Mouse (Mus musculus): ENCODE results near the gene Comt.

Comt gene

DNA sequence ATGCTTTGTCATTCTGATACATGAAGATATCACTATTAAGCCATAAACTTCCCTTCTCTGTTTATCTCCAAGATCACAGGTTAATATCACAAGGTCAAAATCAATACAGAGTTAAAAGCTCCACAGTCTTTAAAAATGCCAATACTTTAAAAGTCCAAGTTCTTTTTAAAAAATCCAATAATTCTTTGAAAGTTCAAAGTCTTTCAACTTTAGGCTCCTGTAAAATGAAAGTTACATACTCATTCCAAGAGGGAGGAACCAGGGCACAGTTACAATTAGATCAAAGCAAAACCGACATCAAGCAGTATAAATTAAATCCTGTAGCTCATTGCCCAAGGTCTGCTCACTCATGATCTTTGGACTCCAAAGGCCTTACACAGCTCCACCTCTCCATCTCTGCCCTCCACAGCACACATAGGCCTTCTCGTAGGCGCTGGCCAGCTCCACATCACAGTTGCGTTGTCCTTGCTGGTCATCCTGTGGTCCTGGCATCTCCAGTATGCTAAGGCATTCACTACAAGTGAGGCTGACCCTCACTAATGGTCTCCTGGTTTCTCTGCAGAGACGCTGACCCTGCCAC lies 6.8 kb upstream of the Comt start:
- DNase-seq (ENCODE audit: low spot score), result no peak

DNA sequence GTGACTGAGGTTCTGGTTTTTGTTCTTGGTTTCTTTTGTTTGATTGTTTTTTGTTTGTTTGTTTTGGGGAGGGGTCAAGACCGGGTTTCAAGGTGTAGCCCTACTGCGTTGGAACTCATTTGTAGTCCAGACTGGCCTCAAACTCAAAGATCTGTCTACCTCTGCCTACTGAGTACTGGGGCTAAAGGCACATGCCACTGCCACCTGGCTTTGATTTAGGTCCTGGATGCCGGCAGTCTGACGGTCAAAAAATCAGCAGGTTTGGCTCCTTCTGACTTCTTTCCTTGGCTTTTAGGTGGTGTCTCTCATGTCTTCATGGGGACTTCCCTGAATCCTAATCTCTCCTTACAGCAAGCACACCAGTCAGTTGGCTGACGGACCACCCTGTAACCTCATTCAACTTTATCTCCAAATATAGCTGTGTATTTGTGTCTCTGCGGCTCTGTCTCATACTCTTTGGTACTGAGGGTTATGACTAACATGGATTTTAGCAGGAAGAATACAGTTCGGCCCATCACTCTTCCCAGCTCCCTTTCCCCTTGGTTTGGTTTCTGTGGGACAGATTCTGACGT lies 4.1 kb upstream of the Comt start:
- DNase-seq (ENCODE audit: low spot score), result peak; percentile 53

DNA sequence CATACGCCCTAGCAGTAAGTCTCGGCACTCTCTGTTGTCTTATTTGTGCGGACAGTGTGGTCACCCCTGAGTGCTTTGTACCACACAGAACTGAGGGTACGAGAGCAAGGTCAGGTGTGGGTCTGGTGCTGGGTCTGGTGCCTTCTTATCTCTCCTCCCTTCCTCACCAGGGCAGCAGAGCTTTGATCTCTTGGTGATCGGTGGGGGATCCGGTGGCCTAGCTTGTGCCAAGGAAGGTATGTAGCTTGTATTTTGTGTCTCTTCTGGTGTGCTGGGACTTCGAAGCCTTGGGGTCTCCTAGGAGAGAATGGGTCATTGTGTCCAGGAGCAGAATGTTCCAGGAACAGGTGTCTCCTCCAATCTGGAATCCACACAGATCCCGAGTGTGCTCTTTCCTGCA lies 3.0 kb upstream of the Comt start:
- DNase-seq (ENCODE audit: low spot score), result no peak

DNA sequence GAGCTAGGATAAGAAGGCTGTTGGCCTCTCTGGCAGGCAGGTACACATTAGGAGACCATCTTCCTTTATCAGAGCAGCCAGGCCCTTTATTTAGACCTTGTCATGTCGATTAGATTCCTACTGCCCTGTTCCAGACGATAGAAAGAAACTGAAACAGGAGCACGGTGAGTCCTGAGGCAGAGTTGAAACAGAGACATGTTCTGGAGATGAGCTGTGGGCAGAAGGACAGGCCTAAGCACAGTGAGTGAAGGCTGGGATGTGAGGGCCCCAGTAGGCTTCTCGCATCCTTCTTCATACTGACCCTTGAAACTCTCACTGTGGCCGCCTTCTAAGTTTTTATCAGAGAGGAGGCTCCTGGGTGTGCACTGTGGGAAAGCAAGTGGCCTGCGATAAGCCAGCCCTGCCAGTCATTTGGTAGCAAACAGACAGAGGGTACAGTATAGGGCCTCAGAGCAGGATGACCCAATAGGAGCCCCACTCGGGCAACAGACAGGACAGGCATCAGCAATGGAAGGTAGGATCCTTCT lies 1.9 kb upstream of the Comt start:
- DNase-seq (ENCODE audit: low spot score), result peak; percentile 90

DNA sequence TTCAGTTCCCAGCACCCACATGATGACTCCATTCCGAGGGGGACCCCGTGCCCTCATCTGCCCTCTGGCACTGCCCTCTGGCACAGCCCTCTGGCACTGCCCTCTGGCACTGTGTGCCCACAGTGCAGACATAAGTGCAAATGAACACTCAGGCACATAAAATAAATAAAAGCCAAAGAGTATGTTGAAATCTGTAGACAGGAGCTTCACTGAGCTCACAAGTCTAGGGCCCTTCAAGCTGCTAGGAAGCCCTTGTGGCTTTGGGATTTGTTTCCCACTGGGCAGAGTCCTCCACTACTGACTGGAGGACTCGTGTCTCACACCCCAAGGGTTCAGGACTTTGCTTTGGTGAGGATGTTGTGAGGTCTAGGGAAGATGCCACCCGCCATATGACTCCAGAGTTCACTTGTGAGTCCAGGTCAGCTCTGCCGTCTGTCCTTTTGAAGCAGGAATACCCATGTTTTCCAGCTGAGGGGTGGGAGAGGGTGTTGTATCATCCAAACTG lies 1.4 kb upstream of the Comt start:
- DNase-seq (ENCODE audit: low spot score), result no peak

DNA sequence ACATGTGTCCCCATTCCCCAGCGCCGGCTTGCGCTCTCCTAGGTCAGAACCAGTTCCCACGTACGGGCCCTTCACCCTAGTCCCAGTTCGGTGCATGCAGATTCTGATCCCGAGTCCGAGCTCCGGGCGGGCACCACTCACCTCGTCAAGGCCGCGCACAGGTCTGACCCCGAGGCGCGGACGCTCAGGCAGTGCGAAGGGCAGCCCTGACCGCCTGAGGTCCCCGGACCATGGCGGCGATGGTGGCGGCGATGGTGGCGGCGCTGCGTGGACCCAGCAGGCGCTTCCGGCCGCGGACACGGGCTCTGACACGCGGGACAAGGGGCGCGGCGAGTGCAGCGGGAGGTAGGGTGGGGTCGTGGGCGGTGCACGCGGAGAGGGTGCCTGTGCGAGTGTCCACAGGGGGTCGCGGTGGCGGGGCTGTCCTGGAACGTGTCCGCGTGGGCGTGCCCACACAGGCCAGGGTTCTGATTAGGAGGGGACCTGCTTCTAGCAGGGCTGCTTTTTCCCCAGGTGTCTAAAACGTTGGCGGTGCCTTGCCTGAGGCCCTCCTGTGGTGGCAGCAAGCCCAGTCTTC lies 349 bp downstream of the Comt start, which contains the start of gene Txnrd2:
TSS of gene Txnrd2 (plus strand) at position 170 of the 577 bp plus-strand sequence.
- DNase-seq (ENCODE audit: low spot score), result peak; percentile 72

DNA sequence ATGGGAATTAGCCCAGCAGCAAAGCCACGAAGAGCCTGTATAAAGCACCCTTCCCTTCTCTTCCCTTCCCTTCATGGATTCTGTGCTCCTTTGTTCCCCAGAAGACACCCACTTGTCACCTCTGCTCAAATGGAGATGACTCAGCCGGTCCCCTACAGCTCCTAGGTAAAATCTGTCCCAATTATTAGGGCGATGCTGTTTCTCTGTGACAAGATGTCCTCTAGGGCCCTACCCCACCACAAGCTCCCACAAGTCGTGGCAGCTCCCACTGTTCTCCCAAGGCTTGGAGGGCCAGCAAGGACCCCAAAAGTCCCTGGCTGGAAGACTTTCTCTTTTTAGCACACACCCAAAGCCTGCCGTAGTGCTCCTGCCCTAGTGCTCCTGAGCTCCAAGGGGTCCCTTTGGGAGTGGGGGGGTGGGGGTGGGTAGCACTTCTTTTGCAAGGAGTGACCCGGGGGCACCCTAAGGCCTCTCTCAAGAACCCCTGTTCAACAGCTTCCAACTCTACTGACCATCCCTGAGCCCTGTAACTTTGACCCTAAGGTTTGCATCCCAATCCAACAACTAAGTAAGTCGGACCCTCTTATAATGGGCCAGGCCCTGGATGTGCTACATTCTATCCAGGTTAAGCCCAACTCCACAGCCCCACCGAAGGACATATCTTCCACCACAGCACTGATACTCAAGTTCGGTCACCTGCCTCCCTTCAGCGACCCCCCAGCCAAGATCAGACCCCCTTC lies 1.0 kb downstream of the Comt start:
- no peak for DNase-seq (ENCODE audit: low spot score)

DNA sequence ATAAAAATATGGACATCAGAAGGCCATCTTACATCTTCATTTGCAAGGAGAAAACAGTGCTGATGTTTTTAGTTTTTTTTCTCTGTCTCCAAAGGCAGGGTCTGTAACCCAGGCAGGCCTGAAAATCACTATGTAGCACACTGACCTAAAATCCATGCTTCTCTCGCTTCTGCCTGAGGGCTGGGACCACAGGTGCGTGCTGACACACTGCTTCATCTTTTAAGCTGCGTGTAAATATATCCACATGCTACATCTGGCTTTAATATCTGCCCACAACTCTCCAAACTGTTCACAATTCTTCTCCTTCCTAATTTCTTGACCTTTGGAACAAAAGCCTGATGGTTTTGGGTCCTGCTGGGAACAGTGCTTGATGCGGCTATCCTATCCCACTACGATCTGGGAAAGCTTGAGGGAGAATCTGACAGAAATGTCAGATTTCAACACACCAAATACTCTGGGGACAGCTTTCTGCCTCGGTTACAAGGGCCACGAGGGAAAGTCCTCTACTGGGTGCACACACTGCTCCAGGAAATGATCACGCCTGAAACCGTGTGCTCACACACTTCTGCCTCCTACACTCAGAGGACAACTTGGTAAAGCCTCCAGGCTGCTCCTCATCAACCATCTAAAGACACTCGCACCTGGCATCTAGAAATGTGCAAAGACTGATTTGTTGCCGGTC lies 2.1 kb downstream of the Comt start:
- DNase-seq (ENCODE audit: low spot score), result no peak

DNA sequence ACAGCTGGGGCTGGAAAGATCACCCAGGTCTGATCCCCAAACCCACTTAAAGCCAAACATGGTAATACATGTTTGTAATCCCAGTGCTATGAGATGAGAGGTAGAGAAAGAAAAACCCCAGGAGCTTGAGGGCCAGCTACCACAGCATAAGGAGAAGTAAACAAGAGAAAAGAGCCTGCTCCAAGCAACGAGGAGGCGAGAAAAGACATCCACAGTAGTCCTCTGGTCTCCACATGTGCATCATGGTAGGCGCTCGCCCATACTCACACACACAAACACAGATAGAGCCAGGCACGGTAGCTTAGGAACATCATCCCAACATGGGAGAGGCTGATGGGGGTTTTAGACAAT lies 2.8 kb downstream of the Comt start:
- DNase-seq (ENCODE audit: low spot score), result no peak

DNA sequence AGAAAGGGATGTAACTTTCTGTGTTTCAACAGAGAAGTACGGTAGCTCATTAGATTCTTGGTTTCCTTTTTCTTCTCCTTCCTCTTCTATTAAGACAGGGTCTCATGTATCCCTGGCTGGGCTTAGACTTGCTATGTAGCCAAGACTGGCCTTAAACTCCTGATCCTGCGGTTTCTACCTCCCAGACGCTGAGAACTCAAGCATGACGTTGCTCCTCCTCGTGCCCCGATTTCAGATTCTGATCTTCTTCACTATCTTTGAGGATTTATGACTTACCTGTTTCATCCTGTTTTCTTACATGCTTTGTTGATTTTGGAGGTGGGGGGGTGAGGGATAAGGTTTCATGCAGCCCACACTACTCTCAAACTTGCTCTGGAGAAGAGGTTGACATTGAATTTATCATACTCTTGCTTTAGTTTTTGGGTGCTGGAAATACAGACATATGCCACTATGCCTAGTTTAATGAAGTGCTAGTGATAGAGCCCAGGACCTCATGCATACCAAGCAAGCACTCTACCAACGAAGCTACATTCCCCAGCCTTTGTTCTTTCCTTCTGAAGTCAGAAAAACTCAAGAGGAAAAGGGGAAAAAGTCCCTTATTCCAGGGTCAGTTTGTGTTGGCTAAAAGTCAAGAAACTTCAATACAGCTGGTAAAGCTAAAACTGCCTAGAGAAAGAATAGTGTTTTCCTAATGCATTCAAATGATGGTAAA lies 3.3 kb downstream of the Comt start:
- DNase-seq (ENCODE audit: low spot score), result no peak

DNA sequence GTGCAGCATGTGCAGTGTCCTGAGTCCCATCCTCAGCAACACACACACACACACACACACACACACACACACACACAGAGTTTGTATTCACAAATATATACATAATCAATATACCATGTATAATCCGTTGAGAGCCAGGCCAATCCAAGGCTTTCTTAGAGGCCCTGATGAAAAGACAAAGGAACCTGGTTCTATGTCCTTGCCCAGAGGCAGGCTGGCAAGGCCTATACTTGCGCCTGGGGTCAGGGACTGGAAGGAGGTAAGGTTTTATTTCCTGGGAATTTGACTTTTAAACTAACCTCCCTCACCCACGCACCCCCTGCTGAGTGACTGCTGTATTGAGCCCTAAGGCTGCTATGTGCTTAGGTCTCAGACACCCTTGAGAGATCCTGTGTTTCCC lies 6.1 kb downstream of the Comt start:
- no peak for DNase-seq (ENCODE audit: low spot score)

DNA sequence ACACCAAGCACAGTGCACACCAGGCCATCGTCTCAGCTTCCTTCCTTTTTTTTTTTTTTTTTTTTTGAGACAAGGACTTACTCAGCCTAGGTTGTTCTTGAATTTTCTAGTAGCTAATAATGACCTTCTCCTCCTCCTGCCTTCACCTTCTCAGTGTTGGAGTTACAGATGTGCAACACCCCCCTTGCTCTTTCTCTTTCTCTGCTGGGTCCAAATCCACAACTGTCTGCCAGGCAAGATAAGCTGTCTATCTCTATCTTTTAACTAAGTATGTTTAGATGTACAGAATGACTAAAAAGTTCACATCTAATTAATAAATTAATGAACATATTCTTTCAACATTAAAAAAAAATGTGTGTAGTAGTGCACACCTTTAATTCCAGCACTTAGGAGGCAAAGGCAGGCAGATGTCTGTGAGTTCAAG lies 7.0 kb downstream of the Comt start:
- no peak for DNase-seq (ENCODE audit: low spot score)

DNA sequence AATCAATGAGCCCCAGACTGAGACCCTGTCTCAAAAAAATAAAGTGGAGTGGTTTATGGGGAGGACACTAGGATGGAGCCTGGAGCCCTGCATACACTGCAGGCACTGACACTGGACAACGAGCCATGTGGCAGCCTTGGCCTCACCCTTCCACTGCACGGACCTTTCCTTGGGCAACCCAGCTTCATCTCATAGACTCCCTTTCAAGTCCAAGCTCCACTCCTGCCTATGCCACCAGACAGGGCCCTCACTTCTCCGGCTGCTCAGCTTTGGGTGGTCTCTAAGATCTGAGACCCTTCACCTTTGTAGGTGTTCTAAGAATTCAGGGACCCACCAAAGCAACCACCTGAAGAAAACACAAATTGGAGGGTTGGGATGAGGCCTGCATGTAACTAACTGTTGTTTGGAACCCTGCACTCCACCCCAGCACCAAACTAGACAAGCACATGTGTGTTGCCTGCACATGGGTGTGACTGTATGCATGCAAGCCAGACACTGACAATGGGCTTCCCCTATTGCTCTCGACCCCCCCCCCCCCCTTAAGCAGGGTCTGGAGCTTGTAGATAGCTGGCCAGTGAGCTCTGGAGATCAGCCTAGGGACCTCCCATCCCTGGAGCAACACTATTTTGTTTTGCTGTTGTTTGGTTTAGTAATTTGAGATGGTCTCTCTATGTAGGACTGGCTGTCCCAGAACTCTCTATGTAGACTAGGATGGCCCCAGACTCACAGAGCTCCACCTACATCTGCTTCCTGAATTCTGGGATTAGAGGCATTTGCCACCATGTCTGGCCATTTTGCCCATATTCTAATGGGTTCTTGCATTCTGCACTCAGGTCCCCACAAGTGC lies 7.7 kb downstream of the Comt start:
- no peak for DNase-seq (ENCODE audit: low spot score)

DNA sequence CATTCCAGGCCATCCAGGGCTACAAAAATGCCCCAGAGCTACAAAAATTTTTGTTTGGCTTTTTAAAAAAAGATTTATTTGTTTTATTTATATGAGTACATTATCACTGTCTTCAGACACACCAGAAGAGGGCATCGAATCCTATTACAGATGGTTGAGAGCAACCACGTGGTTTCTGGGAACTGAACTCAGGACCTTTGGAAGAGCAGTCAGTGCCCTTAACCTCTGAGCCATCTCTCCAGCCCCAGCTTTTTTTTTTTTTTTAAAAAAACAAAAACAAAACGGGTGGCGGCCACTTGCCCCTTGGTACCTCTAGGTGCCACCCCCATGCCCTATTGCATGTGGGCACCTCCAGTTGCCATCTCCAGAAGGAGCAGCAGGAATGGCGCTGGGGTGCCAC lies 9.2 kb downstream of the Comt start:
- DNase-seq (ENCODE audit: low spot score), result no peak

DNA sequence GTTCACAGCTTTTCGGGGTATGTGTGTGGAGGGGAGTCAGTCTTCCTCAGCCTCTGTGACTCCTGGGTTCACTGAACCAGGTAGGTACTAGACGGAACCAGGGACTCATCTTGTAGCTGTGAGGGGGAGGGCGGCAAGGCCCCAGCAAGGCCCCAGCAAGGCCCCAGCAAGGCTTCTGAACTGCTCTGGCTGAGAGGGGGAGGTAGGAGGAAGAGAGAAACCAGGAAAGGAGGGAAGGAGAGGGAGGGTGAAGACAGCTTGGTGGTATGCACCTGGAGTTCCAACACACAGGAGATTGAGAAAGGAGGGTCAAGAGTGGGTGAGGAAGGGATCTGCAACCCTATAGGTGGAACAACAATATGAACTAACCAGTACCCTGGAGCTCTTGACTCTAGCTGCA lies 9.8 kb downstream of the Comt start:
- no peak for DNase-seq (ENCODE audit: low spot score)

DNA sequence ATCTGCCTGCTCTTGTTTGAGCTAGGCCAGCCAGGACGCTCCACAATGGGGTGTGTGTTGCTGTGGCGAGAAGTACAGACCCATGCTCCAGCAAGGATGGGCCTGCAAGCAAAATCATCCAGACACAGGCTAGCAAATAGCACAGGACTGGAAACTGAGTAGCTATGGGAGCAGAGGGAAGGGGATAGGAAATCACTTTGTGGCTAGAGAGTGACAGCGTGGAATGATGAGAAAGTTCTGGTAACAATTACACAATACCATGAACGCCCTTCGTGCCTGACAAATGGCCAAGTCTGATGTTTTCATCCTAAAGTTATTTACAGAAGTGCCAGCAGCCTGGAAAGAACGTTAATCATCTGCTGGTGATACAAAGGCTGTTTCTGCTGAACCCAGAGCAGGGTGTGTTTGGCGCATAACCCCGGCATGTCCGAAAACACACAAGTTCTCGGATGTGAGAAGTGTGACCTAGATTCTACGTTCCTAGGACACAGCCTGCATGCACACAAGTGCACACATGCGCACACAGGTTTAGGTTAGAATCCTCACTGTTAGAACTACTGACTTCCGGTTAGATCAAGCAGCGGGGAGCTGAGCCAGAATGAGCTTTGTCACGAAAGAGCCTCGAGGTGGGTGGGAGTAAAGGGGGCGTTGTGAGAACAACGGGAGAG lies 10.4 kb downstream of the Comt start:
- no peak for DNase-seq (ENCODE audit: low spot score)

DNA sequence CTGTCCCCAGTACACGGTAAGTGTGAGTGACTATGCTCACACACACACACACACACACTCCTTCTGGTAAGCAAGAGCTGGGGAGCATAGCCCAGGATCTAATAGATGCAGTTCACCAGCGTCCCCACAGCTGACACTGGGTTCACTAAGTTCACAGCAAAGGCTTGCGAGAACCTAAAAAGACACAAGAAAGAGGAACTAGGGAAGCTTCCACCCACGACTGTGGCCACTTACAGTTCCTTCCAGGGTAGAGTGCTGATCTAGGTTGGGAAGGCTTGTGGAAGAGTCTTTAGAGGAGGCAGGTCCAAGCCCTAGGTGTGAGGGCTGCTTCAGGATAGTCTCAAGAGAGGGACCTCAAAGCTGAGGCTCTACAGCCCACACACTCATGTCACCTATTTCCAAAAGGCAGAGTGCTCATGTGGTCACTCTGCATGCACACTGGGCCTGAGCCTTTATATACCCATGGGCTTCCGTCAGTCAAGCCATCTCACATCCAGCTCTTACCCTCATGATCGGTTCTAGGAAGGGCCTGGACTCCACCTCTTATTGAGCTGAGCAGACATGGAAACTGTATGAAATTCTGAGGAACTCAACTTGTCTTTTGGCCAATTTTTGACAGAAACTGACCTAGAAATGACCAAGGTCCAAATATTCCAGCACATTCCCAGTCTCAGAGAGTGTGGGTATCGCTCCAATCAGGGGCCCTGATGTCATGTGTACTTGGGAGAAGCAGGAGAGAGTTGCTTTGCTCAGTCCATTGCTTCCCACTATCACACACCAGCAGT lies 13.4 kb downstream of the Comt start:
- DNase-seq (ENCODE audit: low spot score), result no peak

DNA sequence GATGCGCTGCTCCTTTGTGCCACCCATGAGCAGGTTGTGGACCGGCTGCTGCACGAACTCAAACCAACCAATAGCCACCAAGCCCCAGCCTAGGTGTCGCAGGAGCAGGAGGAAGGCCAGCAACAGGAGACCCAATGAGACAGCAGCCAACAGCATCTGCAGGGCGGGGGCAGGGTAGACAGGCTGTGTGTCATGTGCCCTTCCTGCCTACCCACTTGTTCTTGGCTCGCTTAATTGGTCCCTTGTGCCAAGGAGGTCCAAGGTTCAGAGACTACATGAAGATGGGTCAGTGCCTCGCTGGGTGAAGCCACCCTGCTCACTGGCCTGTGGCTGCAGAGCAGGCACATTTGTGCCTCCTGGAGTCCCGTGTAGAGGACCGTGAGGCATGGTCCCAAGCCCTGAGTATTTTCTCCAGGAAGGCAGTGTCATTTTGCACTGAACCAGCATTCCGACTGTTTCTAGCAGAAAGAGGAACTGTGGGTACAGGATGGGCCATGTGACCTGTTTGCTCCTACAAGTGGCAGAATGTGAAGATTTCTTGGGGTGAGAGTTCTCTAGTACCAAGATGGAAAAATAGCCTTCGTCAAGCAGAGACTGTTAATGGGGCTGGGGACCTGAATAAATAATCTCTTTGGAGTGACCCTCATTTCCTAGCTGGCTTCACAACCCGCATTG lies 14.7 kb downstream of the Comt start:
- no peak for DNase-seq (ENCODE audit: low spot score)
